Mouse (Mus musculus) MEL (cell line): Measurements from ENCODE around the gene Syt2.

Source experiments
- CTCF ChIP-seq, 3 experiments: IDR thresholded peaks in 2 of 3; conservative IDR thresholded peaks in 1 of 3; 2 replicates each; pipeline ENCODE4 v1.5.1; 2011 to 2012; ENCODE audit warnings: low read length in 3 of 3, low read depth in 2 of 3, mild to moderate bottlenecking in 2 of 3, improper control_type of control experiment in 1 of 3, inconsistent platforms in 1 of 3, mixed read lengths in 1 of 3, moderate library complexity in 1 of 3; ENCODE audit not compliant: control insufficient read depth in 1 of 3, insufficient read depth in 1 of 3, poor library complexity in 1 of 3, severe bottlenecking in 1 of 3
- ELF1 ChIP-seq: IDR thresholded peaks from 2 replicates; pipeline ENCODE4 v1.6.1; 2014; ENCODE audit warnings: low read depth, mild to moderate bottlenecking, inconsistent platforms, low read length, improper control_type of control experiment, moderate library complexity
- EP300 ChIP-seq, 2 experiments: IDR thresholded peaks; 2 replicates each; pipeline ENCODE4 v1.6.1; 2011; ENCODE audit warnings: improper control_type of control experiment in 2 of 2, low read length in 2 of 2, low read depth in 1 of 2, mild to moderate bottlenecking in 1 of 2
- ETS1 ChIP-seq: IDR thresholded peaks from 2 replicates; pipeline ENCODE4 v1.6.1; 2012; ENCODE audit warnings: low read depth, mild to moderate bottlenecking, inconsistent platforms, low read length, improper control_type of control experiment, moderate library complexity
- GABPA ChIP-seq: IDR thresholded peaks from 2 replicates; pipeline ENCODE4 v1.6.1; 2012; ENCODE audit warnings: low read depth, mild to moderate bottlenecking, inconsistent platforms, low read length, improper control_type of control experiment, moderate library complexity
- MXI1 ChIP-seq: IDR thresholded peaks from 2 replicates; pipeline ENCODE4 v1.6.1; 2011; ENCODE audit warnings: mild to moderate bottlenecking, low read depth, low read length, improper control_type of control experiment
- NRF1 ChIP-seq: IDR thresholded peaks from 2 replicates; pipeline ENCODE4 v1.6.1; 2014; ENCODE audit warnings: low read depth, mild to moderate bottlenecking, inconsistent platforms, low read length, improper control_type of control experiment, moderate library complexity; ENCODE audit not compliant: poor library complexity, insufficient read depth, severe bottlenecking
- POLR2A ChIP-seq, 2 experiments: IDR thresholded peaks; 2 replicates each; pipeline ENCODE4 v1.6.1; 2011 to 2012; ENCODE audit warnings: low read length in 2 of 2, mild to moderate bottlenecking in 2 of 2, control low read depth in 1 of 2, improper control_type of control experiment in 1 of 2, low read depth in 1 of 2, moderate library complexity in 1 of 2; ENCODE audit not compliant: control insufficient read depth in 1 of 2, insufficient read depth in 1 of 2, poor library complexity in 1 of 2
- POLR2AphosphoS2 ChIP-seq: IDR thresholded peaks from 2 replicates; pipeline ENCODE4 v1.6.1; 2011; ENCODE audit warnings: low read length, improper control_type of control experiment
- RAD21 ChIP-seq: IDR thresholded peaks from 2 replicates; pipeline ENCODE4 v1.6.1; 2011; ENCODE audit warnings: mild to moderate bottlenecking, low read depth, low read length, improper control_type of control experiment
- USF1 ChIP-seq: IDR thresholded peaks from 2 replicates; pipeline ENCODE4 v1.6.1; 2014; ENCODE audit warnings: low read depth, mild to moderate bottlenecking, inconsistent platforms, low read length, improper control_type of control experiment, moderate library complexity
- USF2 ChIP-seq, 2 experiments: IDR thresholded peaks; 2 replicates each; pipeline ENCODE4 v1.6.1; 2011 to 2012; ENCODE audit warnings: improper control_type of control experiment in 2 of 2, low read length in 2 of 2, borderline replicate concordance in 1 of 2, inconsistent platforms in 1 of 2, low read depth in 1 of 2, mild to moderate bottlenecking in 1 of 2; ENCODE audit not compliant: insufficient read depth in 1 of 2
- ZKSCAN1 ChIP-seq: IDR thresholded peaks from 2 replicates; pipeline ENCODE4 v1.6.1; 2012; ENCODE audit warnings: low read depth, mild to moderate bottlenecking, inconsistent platforms, low read length, improper control_type of control experiment, moderate library complexity
- ZMIZ1 ChIP-seq: IDR thresholded peaks from 2 replicates; pipeline ENCODE4 v1.6.1; 2012; ENCODE audit warnings: low read depth, mild to moderate bottlenecking, inconsistent platforms, low read length, improper control_type of control experiment, moderate library complexity

GRCm38 (mm10) chr1:134638522-134638921 is 8.0 kb upstream of the Syt2 start:
- TF ChIP-seq ZMIZ1 (0 out of 2 replicates have a peak, but pooled peaks have one; percentile 31), MXI1 (no peak), CTCF (IDR thresholded peaks at IDR 0.05 in 2 of 3, conservative IDR thresholded peaks at IDR 0.05 in 1 of 3; ENCODE audit: control insufficient read depth in 1 of 3, insufficient read depth in 1 of 3, low read depth in 2 of 3, low read length in 3 of 3, poor library complexity in 1 of 3, severe bottlenecking in 1 of 3) (peak; percentile 20 to 47 (median 38); a peak in 4 of 6 replicates), NRF1 (no peak), USF2 (IDR thresholded peaks at IDR 0.05; ENCODE audit: borderline replicate concordance in 1 of 2, insufficient read depth in 1 of 2, low read depth in 1 of 2, low read length in 2 of 2) (no peak), POLR2A (IDR thresholded peaks at IDR 0.05; ENCODE audit: control insufficient read depth in 1 of 2, insufficient read depth in 1 of 2, low read depth in 1 of 2, low read length in 2 of 2, poor library complexity in 1 of 2) (no peak), ZKSCAN1 (no peak), ETS1 (no peak), EP300 (IDR thresholded peaks at IDR 0.05; ENCODE audit: low read depth in 1 of 2, low read length in 2 of 2) (no peak), RAD21 (peak; percentile 19), USF1 (no peak), GABPA (no peak), POLR2AphosphoS2 (no peak), ELF1 (no peak)
